Mouse (Mus musculus) olfactory bulb, adult 2 months (tissue): ENCODE measurements around the gene Rap1gds1.

Source experiments
- CTCF ChIP-seq: fragments of 200-500 bp; IDR thresholded peaks from 2 replicates; pipeline ENCODE4 v1.5.1; 2012; ENCODE audit warnings: low read depth, mild to moderate bottlenecking, low read length, moderate library complexity; ENCODE audit not compliant: insufficient read depth
- POLR2A ChIP-seq: fragments of 200-500 bp; IDR thresholded peaks from 2 replicates; pipeline ENCODE4 v1.6.1; 2012; ENCODE audit warnings: mild to moderate bottlenecking, low read depth, low read length, moderate library complexity; ENCODE audit not compliant: insufficient read depth

- TF ChIP-seq CTCF, result no peak
- TF ChIP-seq POLR2A, result no peak
Measured at GRCm38 (mm10) chr3:138917016-138917415, 158.0 kb downstream of the Rap1gds1 start.
